Mouse (Mus musculus) hindbrain, embryonic 14.5 days (tissue): Measurements from ENCODE around the gene Alkbh3. TPM values are rescaled to one million over a fixed set of nuclear protein-coding genes. Genes with fewer than 3 reads are reported as not detected.

Experiments used
- ATAC-seq: fragments of 200-750 bp; cut with Nextera tagmentation; 2 replicates; pipeline ENCODE4 v1.8.0; 2017; ENCODE audit warnings: moderate number of reproducible peaks, mild to moderate bottlenecking, moderate TSS enrichment, moderate library complexity; ENCODE audit not compliant: low FRiP score
- DNase-seq: peaks from one replicate; pipeline ENCODE4 v3.0.0-alpha.2; 2015; ENCODE audit warnings: low spot score
- H3K27ac ChIP-seq: fragments of 300-500 bp; sonication (generic); 2 replicates; pipeline ENCODE4 v1.5.1; 2014; ENCODE audit warnings: mild to moderate bottlenecking, moderate library complexity
- H3K27me3 ChIP-seq: fragments of 300-500 bp; sonication (generic); 2 replicates; pipeline ENCODE4 v1.6.1; 2014; ENCODE audit warnings: mild to moderate bottlenecking, low read length, mixed read lengths; ENCODE audit not compliant: control insufficient read depth, insufficient read depth
- H3K36me3 ChIP-seq: fragments of 300-500 bp; sonication (generic); replicated peaks from 2 replicates; pipeline ENCODE4 v1.6.1; 2014; ENCODE audit not compliant: control insufficient read depth, insufficient read depth
- H3K4me1 ChIP-seq: fragments of 300-500 bp; sonication (generic); replicated peaks from 2 replicates; pipeline ENCODE4 v1.6.1; 2014; ENCODE audit warnings: antibody characterized with exemption, low read length, mixed read lengths; ENCODE audit not compliant: control insufficient read depth, insufficient read depth
- H3K4me2 ChIP-seq: fragments of 300-500 bp; sonication (generic); replicated peaks from 2 replicates; pipeline ENCODE4 v1.6.1; 2014; ENCODE audit warnings: mild to moderate bottlenecking, moderate library complexity
- H3K4me3 ChIP-seq: fragments of 300-500 bp; sonication (generic); replicated peaks from 2 replicates; pipeline ENCODE4 v1.5.1; 2014; ENCODE audit warnings: mild to moderate bottlenecking, low read length
- H3K9ac ChIP-seq: fragments of 300-500 bp; sonication (generic); 2 replicates; pipeline ENCODE4 v1.6.1; 2014
- H3K9me3 ChIP-seq: fragments of 300-500 bp; sonication (generic); 2 replicates; pipeline ENCODE4 v1.6.1; 2016; ENCODE audit warnings: low read length; ENCODE audit not compliant: control insufficient read depth
- WGBS: fragments of 180-500 bp; shearing (Covaris S2); extraction: QIAGEN DNeasy Blood & Tissue Kit; methylation state at CpG from one replicate; pipeline ENCODE4 v1.1.7; 2014; 5-methylcytosine and 5-hydroxymethylcytosine counted together
- polyA plus RNA-seq: library from polyadenylated mRNA; unstranded; fragments of >200 nt; fragmentation: Nextera tagmentation; extraction: Ambion mirVana; gene quantifications from 2 replicates; pipeline ENCODE4 v1.2.1, GENCODE M21; 2014

Gene Alkbh3
- polyA plus RNA-seq, 1 experiment from 2014 or later = 52.6 TPM

DNA sequence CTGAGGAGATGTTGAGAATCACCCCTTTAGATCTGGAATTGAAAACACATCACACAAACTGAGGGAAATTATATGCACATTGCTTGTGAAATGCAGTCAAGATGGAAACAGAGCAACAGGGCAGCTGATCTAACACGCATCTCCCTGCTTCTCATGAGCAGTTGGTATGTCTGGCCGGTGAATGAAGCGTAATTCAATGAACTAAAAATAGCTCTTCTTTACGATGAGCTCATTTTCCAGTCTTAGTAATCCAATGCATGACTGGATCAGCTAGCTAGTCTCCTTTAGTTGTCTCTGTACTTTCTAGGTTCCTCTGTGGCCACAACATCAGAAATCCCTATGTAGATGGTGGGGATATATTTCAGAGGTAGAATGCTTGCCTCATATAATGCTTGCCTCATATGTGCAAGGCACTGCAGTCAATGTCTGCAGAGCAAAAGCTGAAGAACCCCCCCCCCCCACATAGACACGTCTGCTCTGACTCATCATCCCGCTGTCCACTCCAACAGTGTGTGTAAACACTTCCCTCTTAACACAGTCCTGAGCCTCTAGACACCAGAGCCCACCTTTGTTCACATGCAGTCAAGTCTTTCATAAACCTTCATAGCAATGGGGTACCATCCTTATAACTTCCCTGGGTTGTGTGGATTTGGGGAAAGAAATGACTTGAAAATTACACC lies 34.9 kb upstream of the Alkbh3 start:
- peaks cover 39% of the 10 kb centered on the region for H3K4me1 ChIP-seq
- ATAC-seq = no peak
- no peak overlapping the region for H3K4me3 ChIP-seq
- DNase-seq = no peak
- H3K27me3 ChIP-seq = no peaks in the 10 kb centered on the region
- 75% methylated on average over 6 of the region's 6 CpGs for WGBS
- no peak overlapping the region for H3K9ac ChIP-seq
- H3K9me3 ChIP-seq = no peaks in the 10 kb centered on the region
- 0 out of 2 replicates have a peak, but pooled peaks cover 4% of the 10 kb centered on the region for H3K36me3 ChIP-seq
- H3K27ac ChIP-seq = 0 out of 2 replicates have a peak overlapping the region, but pooled peaks have one; percentile 20
- no peak overlapping the region for H3K4me2 ChIP-seq

DNA sequence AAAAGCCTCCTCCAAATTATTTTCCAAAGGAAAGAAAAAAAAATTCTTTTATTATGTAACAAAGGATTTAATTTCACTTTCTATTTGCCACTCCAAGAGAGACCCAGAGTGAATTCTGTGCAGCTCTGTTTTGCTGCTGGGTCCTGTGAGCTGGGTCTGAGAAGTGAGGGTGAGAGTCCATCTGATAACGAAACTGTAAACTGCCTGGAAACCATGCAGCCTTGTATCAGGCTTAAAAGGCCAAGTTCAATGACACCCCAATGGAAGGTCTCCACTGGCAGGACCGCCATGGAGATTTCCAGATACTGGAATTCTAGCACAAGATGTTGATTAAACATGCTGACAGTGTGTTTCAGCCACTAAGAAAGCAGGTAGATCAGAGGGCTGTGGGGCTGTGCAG lies 33.6 kb upstream of the Alkbh3 start:
- H3K36me3 ChIP-seq = 0 out of 2 replicates have a peak, but pooled peaks cover 7% of the 10 kb centered on the region
- no peaks in the 10 kb centered on the region for H3K9me3 ChIP-seq
- peak overlapping the region; percentile 58 for H3K27ac ChIP-seq
- H3K9ac ChIP-seq = no peak overlapping the region
- H3K4me3 ChIP-seq = no peak overlapping the region
- WGBS = 72% methylated on average over 2 of the region's 2 CpGs
- ATAC-seq = no peak
- no peak for DNase-seq
- no peaks in the 10 kb centered on the region for H3K27me3 ChIP-seq
- no peak overlapping the region for H3K4me2 ChIP-seq
- H3K4me1 ChIP-seq = peaks cover 28% of the 10 kb centered on the region

DNA sequence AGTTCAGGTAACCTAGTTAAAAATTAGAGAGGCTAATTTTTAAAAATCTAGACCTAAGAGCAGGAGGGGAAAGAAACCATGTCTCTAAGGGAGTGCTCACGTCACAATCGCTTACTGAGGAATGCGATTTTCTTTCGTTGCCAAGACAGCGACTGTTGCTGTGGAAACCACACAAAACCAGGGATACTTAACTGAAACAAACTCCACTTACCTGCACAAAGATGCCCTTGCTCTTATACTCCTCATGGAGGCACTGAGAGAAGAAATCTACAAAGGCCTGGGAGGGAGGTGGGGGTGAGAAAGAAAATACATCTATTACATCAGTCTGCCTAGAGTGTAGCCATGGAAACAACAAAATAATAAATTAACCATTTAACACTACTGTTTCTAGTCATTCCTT lies 33.1 kb upstream of the Alkbh3 start:
- 35% methylated on average over 5 of the region's 5 CpGs for WGBS

DNA sequence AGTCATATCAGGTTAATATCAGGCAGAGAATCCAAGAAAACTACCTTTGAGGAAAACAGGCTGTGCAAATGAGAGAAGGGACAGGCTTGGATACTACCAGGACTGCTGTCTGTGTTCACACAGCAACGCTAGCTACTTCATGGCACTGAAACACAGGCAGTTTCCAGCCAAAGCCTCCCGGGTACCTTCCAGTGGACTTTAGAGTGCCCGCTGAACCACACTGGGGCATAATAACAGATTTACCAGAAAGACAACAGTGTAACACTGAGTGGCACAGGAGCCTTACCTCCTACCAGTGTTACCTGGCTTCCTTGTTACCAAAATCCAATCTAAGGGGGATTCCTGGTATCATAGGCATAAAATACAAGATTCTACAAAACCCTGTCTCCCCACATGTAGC lies 31.9 kb upstream of the Alkbh3 start:
- no peak for DNase-seq
- 0 out of 2 replicates have a peak, but pooled peaks cover 7% of the 10 kb centered on the region for H3K36me3 ChIP-seq
- no peak overlapping the region for H3K4me3 ChIP-seq
- 97% methylated on average over 3 of the region's 3 CpGs for WGBS
- H3K4me2 ChIP-seq = no peak overlapping the region
- ATAC-seq = no peak
- H3K27ac ChIP-seq = 0 out of 2 replicates have a peak overlapping the region, but pooled peaks have one; percentile 66
- H3K9ac ChIP-seq = no peak overlapping the region
- no peaks in the 10 kb centered on the region for H3K9me3 ChIP-seq
- H3K27me3 ChIP-seq = no peaks in the 10 kb centered on the region
- peaks cover 16% of the 10 kb centered on the region; the same call in 1 of the 2 replicates for H3K4me1 ChIP-seq

More for the DNA sequence above, 33.1 kb upstream of the Alkbh3 start:
- DNase-seq (peak; percentile 65), ATAC-seq (peak; percentile 74)
- 0 out of 2 replicates have a peak overlapping the region, but pooled peaks have one; percentile 7 for H3K9ac ChIP-seq
- 0 out of 2 replicates have a peak, but pooled peaks cover 7% of the 10 kb centered on the region for H3K36me3 ChIP-seq
- peaks cover 23% of the 10 kb centered on the region for H3K4me1 ChIP-seq
- no peaks in the 10 kb centered on the region for H3K27me3 ChIP-seq
- H3K27ac ChIP-seq = peak overlapping the region; percentile 66
- H3K9me3 ChIP-seq = no peaks in the 10 kb centered on the region
- H3K4me2 ChIP-seq = no peak overlapping the region
- no peak overlapping the region for H3K4me3 ChIP-seq

DNA sequence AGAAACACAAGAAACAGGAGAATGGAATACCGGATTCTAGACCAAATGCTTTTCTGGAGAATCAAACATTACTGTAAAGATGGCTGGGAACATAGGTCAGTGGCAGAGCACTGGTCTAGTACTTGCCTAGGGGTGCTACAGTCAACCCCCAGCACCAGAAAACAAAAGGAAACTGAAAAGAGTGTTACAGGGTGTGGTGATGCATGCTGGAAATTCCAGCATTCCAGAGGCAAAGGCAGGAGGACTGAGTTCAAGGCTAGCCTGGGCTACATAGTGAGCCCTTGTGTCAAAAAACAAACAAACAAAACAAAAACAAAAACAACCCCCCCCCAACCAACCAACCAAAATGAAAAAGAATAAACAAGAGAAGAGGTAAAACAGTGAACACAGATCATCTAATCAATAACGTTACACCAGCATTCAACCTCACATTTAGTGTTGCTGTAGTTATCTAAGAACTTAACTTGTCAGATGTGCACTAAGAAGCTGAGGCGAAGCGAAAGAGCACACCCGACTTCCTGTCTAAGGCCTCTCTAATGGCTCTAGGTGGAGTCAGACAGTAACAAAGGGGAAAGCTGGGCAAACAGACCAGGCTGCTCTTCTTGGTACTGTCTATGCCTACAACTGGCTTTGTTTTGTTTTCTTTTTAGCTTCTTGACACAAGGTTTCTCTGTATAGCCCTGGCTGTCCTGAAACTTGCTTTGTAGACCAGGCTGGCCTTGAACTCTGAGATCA lies 30.0 kb upstream of the Alkbh3 start:
- Histone ChIP-seq H3K27me3 (no peaks in the 10 kb centered on the region), H3K27ac (no peak overlapping the region), H3K4me3 (no peak overlapping the region), H3K4me2 (no peak overlapping the region), H3K9ac (no peak overlapping the region), H3K36me3 (0 out of 2 replicates have a peak, but pooled peaks cover 7% of the 10 kb centered on the region), H3K9me3 (no peaks in the 10 kb centered on the region), H3K4me1 (peaks cover 12% of the 10 kb centered on the region; the same call in 1 of the 2 replicates)
- ATAC-seq (no peak), DNase-seq (no peak)
- 98% methylated on average over 5 of the region's 5 CpGs for WGBS

DNA sequence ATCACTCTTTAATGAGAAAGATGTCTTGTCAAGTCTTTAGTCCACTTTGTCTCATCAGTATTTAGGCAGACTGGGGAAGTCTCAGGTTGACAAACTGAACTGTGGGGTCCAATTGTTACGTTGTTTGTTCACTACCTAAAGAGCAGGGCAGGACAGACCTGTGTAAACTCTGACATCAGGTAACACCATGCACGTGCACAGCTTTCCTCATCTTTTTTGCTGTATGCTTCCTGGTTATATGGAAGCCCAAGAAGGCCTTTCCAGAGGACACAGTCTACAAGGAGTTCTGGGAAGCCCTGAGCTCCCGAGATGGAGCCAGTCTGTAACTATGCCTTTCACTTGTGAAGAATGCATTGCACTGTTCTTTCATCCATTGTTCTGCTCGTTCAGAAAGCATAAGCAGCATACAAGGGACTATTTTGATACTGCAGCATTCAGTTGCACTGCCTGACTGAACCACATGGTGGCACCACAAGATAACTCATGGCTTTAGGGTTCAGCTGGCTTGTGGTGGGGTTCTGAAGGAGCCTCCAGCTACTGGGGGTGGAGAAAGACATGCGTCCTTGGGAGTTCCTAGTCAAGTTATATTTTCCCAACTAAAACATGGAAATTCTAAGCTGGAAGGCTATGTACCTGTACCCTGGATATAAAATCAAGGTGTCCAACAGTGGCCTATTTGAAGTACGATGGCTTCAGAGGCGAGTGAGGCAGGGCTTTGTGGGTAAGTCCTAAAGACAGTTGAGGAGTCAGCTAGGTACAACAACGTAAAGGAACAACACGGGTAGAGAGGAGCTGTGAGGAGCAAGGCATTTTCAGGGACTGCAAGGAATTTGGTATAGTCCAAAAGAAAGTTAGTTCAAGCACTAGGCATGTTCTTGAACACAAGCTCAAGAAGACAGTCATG lies 25.1 kb upstream of the Alkbh3 start:
- Histone ChIP-seq H3K4me1 (no peaks in the 10 kb centered on the region), H3K27ac (no peak overlapping the region), H3K9me3 (no peaks in the 10 kb centered on the region), H3K36me3 (peaks cover 29% of the 10 kb centered on the region), H3K4me3 (no peak overlapping the region), H3K4me2 (no peak overlapping the region), H3K27me3 (no peaks in the 10 kb centered on the region), H3K9ac (no peak overlapping the region)
- WGBS = 67% methylated on average over 9 of the region's 9 CpGs
- ATAC-seq = peak; percentile 89; the same call in 1 of the 2 replicates
- DNase-seq = peak; percentile 94

DNA sequence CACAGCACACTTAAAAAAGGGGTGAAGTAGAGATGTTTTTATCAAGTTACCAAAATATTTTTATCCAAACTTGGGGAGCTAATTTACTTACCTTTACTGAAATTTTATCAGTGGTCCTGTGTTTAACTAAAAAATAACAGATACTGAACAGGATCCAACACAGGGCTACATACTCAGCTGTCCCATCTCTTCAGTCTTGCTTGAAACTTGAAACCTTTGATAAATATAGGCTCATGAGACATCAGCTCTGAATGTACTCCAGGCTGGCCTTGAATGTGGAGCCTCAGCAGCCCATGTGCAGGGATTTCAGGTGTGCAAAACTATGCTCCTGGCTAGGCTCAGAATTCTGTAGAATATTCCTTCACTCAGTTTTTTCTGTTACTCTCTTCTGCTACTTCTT lies 20.0 kb upstream of the Alkbh3 start:
- no peak overlapping the region for H3K4me3 ChIP-seq
- no peaks in the 10 kb centered on the region for H3K4me1 ChIP-seq
- no peaks in the 10 kb centered on the region for H3K27me3 ChIP-seq
- ATAC-seq (no peak), DNase-seq (no peak)
- no peak overlapping the region for H3K4me2 ChIP-seq
- H3K9ac ChIP-seq = no peak overlapping the region
- no peaks in the 10 kb centered on the region for H3K9me3 ChIP-seq
- no peak overlapping the region for H3K27ac ChIP-seq
- H3K36me3 ChIP-seq = peaks cover 30% of the 10 kb centered on the region

DNA sequence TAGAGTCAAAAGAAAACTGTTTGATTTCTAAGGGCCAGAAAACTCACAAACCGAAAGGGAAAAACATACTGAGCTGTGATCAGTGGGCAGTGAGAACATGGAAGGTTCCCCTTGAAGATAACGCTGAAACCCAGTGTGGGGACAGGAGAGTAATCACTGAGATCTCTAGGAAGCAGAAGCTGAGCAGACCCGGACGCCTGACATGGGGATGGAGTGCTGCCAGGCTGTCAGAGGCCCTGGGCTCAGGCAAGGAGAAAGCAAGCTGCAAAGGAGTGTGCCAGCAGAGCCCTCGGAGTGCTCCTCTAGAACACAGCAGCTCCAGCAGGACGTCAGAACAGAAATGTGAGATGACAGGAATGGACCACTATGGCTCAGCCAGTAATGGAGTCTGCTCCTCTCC lies 14.0 kb upstream of the Alkbh3 start:
- no peak overlapping the region for H3K9ac ChIP-seq
- H3K4me3 ChIP-seq = no peak overlapping the region
- DNase-seq (no peak), ATAC-seq (no peak)
- H3K4me1 ChIP-seq = no peaks in the 10 kb centered on the region
- no peaks in the 10 kb centered on the region for H3K9me3 ChIP-seq
- no peak overlapping the region for H3K4me2 ChIP-seq
- H3K27ac ChIP-seq = no peak overlapping the region
- H3K36me3 ChIP-seq = no peaks in the 10 kb centered on the region
- H3K27me3 ChIP-seq = no peaks in the 10 kb centered on the region
- 59% methylated on average over 6 of the region's 6 CpGs for whole genome bisulfite sequencing

DNA sequence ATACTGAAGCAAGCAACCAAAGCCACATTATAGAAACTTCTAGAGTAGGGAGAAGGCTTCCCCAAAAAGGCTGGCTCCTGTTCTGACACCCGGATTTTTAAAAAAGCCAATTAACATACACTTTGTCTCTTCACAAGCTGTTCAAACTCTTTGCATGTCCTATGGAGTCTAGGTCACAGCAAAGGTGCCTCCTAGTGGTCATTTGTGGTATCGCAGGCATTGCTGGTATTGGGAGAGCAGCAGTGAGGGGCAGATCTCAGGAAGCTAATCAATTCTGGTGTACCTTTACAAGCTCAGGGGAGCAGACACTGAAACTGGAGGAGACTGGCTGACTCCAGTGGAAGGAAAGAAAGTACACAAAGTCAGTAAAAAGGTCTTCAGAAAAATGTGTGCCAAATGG lies 8.3 kb downstream of the Alkbh3 start:
- Histone ChIP-seq H3K4me2 (no peak overlapping the region), H3K9me3 (no peaks in the 10 kb centered on the region), H3K36me3 (peaks cover 88% of the 10 kb centered on the region), H3K4me3 (no peak overlapping the region), H3K4me1 (no peaks in the 10 kb centered on the region), H3K27ac (no peak overlapping the region), H3K9ac (no peak overlapping the region), H3K27me3 (no peaks in the 10 kb centered on the region)
- peak; percentile 62; the same call in 1 of the 2 replicates for ATAC-seq
- 2% methylated on average over 2 of the region's 2 CpGs for WGBS
- peak; percentile 96 for DNase-seq
